Mouse (Mus musculus): ENCODE measurements around the gene 1700080E11Rik. TPM values are rescaled to one million over a fixed set of nuclear protein-coding genes. Genes with fewer than 3 reads are reported as not detected.
"Not testable (repeated sequence)": the region's sequence is repeated elsewhere in the genome, so short reads cannot be mapped to it uniquely, and the experiment has no call there.

Gene 1700080E11Rik
- total RNA-seq (2015), result not detected in 2 replicates
- total RNA-seq (2017), result not detected in 2 replicates

DNA sequence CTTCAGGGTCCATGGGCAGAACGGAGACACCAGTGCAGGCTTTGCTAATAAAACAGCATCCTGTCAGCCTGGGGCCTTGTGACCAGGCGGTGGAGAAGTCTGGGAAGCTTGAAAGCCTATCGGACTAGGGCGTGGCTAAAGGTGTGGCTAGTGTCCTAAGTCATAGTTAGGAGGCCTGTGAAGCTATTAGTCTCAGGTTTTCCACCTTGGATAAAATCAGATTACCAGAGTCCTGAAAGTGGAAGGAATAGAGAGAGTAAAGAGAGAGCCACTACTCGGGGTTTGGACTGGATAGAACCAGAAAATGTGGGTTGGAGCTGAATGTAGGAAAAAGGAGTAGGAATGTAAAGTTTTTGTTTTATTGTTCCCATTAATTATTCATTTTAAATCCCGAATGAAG is at the start of gene 1700080E11Rik:
1700080E11Rik (minus strand) TSS at position 101 of the 400 bp plus-strand sequence.
- no peak for ATAC-seq (ENCODE audit: poor library complexity, severe bottlenecking)

DNA sequence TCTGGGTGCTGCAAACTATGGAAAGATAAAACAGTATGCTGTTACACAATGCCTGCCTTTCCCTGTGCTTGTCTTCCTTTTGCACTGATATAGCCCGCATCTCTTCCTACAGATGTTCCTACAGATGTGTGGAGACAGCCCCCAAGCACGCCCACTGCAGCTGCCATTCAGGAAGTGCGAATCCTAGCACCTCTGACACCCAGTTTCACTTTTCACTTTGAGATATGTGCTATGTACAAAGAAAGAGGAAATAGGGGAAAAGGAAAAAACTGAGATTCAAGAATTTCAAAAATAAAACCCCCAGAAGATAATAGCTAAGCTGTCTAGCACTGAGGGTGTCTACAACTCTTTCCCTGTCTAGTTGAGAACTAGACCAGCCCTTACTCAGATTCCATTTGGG is 41.8 kb upstream of the 1700080E11Rik start:
- ATAC-seq (ENCODE audit: poor library complexity, severe bottlenecking), result peak; percentile 33; the same call in 1 of the 2 replicates

GRCm38 (mm10) chr9:105182392-105182791 is 37.5 kb upstream of the 1700080E11Rik start:
- ATAC-seq (ENCODE audit: poor library complexity, severe bottlenecking), result no peak

GRCm38 (mm10) chr9:105139204-105139603 is 5.7 kb downstream of the 1700080E11Rik start:
- peak; percentile 57 for ATAC-seq (ENCODE audit: poor library complexity, severe bottlenecking)

- no peak for ATAC-seq (ENCODE audit: poor library complexity, severe bottlenecking)
These were observed 8.5 kb downstream of the 1700080E11Rik start for GRCm38 (mm10) chr9:105136404-105136803.

DNA sequence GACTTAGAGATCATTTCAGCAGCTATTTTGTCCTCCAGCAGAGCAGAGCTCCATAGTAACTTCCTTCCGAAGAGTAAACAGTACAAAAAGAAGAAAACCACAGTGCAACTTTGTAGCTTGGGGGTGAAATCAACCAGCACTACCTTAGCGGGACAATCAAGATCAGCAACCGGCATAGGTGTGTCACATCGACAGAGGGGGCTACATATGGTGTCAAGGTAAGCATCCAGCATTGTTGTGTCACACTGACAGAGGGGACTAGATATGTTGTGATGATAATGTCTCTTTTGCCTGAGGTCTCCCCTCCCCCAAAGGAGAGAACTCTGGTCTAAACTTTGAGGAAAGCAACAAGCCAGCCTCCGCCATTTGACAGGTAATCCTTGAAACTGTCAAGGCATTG is 10.4 kb downstream of the 1700080E11Rik start:
- no peak for ATAC-seq (ENCODE audit: poor library complexity, severe bottlenecking)

DNA sequence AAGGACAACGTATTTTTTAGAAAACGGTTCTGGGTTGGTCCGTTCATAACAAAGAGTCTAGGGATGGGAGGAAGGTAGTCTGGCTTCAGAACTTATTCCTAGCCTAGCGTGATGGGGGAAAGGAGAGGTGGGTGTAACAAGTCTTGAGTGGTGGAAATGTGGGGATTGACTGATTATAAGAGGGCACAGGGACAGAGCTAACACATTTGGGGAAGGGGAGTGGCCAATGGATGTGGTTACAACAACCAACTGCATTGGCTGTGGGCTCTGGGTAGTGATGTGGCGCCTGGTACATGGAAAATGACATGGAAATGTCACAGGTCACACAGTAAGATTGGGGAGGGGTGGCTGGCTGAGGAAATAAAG is 12.9 kb downstream of the 1700080E11Rik start:
- ATAC-seq (ENCODE audit: poor library complexity, severe bottlenecking), result peak; percentile 39

DNA sequence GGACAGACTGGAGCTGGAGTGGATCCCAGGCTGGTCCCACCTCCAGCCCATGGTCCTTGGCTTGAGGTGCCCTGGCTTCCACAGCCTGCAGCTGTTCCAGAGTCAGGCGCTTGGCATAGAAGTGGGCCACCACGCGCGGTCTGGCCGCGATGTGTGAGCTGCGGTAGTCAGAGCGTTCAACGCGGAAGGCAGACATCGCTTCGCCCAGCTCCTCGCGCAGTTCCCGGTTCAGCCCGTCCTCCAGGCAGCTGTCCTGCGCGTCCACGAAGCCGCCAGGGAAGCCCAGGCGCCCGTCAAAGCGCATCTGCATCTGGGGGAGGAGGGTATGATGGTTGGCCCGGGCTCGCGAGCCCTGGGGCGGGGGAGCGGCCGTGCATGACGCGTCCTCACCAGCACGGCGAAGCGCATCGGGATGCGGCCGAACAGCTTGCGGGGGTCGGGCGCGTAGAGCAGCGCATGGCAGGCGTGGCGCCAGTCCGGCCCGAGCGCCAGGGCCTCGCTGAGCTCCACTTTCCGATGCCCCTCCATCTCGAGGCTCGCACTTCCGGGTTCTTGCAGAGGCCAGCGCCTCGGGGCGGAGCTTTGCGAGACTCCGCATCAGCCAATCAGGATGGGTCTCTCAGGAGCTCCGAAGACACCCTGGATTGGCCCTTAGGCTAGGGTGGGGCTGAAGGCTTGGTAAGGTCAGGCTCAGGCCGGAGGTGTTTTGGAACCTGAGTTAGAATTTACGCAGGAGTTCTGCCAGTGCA is 13.5 kb downstream of the 1700080E11Rik start, which contains the start of gene Nudt16:
Nudt16 (minus strand) TSS at position 572 of the 749 bp plus-strand sequence.
- peak; percentile 90 for ATAC-seq (ENCODE audit: poor library complexity, severe bottlenecking)

- ATAC-seq (ENCODE audit: poor library complexity, severe bottlenecking), result no peak
These were observed 14.6 kb downstream of the 1700080E11Rik start for GRCm38 (mm10) chr9:105130331-105130730.

DNA sequence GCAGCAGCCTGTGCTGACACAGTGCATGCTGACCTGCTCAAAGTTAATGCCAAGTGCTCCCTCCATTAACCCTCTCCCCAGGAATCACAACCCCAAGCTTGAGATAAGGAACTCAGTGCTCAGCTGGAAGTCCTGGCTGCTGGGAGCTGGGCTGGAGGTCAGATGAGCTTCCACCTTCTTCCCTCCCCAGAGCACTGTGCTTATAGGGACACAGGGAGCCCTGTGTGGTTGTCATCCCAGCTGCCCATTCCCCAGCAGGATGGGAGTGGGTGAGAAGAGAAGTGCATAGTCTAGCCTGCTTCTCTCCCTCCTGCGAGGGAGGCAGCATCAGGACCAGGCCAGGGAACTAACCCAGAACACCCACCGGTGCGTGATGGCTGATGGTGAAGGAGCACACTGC is 19.7 kb downstream of the 1700080E11Rik start:
- not testable (repeated sequence) for ATAC-seq (ENCODE audit: poor library complexity, severe bottlenecking)

GRCm38 (mm10) chr9:105103893-105104292 is 41.0 kb downstream of the 1700080E11Rik start:
- ATAC-seq (ENCODE audit: poor library complexity, severe bottlenecking), result no peak

DNA sequence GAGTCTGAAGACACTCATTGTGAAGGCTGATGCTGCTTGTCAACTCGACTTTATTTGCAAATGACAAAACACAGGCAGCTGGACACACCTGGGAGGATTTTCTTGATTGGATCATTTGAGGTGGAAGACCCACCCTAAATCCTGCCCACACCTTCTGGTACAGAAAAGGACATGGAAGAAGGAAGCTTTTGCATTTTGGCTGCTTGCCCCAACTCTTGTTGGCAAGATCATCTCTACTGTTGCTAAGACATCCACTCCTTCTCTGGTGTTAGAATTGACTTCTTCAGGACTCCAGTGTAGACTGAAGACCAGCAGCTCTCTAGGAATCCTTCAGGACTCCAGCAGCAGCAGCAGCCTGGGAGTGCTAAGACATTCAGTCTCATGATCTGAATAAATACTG is 43.0 kb downstream of the 1700080E11Rik start:
- no peak for ATAC-seq (ENCODE audit: poor library complexity, severe bottlenecking)

DNA sequence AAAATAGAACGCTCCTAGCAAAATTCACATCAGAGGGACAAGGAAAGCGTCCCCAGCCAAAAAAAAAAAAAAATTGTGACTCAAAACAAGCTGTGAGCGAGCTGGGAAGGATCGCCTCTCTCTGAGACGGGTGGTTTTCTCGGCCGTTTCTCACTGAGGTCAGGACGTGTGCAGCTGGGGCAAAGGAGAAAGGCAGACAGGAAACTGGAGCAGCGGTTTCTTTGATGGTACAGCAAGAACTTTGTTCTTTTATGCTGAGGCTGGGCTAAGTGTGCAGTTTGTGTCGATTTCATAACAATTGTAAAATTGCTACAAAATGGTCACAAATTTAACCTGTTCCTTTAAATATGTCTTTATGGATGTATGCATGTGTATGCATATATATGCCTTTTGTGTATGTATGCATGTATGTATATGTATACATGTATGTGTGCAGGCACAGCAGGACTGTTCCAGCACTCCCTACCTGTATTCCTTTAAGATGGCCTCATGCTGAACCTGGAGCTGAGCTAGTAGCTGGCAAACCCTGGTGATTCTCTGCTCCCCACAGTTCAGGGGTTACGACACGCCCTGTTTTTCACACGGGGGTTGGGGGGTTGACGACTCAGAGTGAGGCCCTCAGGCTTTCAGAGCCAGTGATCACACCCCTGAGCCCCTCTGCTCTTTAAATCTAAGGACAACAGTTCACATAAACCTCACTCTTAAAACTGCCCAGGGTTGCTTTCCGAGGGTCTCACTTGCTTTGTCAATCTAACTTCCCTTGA is 43.9 kb downstream of the 1700080E11Rik start:
- no peak for ATAC-seq (ENCODE audit: poor library complexity, severe bottlenecking)

Other genes with a start within 250 kb of the 1700080E11Rik start
- 50.4 and 59.6 TPM in 2 replicates for gene Mrpl3, start 91.9 kb downstream of the 1700080E11Rik start, total RNA-seq (2015)
- 43.0 and 53.3 TPM in 2 replicates for gene Mrpl3, start 91.9 kb downstream of the 1700080E11Rik start, total RNA-seq (2017)
- gene Nudt16, start 13.3 kb downstream of the 1700080E11Rik start, total RNA-seq (2015), result 14.6 and 15.2 TPM in 2 replicates
- 9.4 and 13.6 TPM in 2 replicates for gene Nudt16, start 13.3 kb downstream of the 1700080E11Rik start, total RNA-seq (2017)

All from megakaryocyte, adult 5-6 weeks (primary cell).